Mouse (Mus musculus): ENCODE measurements around the gene Diaph2. TPM values are rescaled to one million over a fixed set of nuclear protein-coding genes. Genes with fewer than 3 reads are reported as not detected.
"Not testable (repeated sequence)": the region's sequence is repeated elsewhere in the genome, so short reads cannot be mapped to it uniquely, and the experiment has no call there.

The Diaph2 gene
- polyA plus RNA-seq, 3 experiments from 2014 or later: 5.1 to 6.6 (median 5.1) TPM

DNA sequence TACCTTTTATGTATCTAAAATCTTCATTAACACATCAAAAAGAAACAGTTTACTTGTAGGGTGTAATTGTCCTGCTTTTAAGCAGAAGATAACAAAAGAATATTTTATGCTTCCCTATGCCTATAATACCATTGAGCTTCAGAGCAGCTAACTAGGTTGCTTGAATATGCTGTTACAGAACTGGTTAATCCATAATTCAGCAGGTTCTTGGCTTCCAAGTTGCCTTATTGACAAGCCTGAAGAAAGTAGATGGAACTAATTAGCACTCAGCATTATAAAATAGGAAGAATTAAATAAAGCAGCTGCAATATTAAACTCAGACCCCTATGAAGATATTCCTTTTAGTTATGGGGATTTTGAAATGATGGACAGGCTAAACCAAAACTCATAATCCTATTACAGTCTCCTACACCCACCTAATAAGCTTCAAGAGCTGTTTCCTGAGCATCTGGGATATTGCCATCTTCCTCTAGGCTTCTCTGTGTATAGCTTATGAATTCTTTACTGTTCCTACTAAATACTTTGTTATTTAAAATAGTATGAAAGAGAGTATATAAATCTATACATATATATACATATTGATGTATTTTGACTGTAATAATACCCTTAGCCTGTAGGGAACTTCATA lies 601.4 kb downstream of the Diaph2 start:
- ATAC-seq: no peak

DNA sequence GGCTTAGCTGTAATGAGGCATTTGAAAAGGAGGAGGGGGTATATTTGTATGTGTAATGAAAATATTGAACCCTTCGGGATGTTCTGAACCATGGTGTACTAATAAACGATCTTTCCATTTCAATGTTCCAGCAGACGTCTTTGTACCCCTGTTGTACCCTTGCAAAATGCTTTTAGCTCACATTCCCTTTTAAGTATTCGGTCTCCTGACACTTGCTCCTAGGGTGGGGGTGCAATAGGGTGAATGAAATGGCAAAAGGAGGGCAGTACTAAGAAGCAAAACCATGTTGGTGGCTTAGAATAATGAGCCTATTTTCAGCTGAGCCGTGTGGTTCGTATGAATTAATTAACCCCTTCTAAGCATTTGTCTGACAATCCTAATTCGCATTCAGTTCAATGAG lies 601.9 kb downstream of the Diaph2 start:
- ATAC-seq: no peak

GRCm38 (mm10) chrX:130393508-130394145 lies 644.1 kb downstream of the Diaph2 start:
- no peak for ATAC-seq

DNA sequence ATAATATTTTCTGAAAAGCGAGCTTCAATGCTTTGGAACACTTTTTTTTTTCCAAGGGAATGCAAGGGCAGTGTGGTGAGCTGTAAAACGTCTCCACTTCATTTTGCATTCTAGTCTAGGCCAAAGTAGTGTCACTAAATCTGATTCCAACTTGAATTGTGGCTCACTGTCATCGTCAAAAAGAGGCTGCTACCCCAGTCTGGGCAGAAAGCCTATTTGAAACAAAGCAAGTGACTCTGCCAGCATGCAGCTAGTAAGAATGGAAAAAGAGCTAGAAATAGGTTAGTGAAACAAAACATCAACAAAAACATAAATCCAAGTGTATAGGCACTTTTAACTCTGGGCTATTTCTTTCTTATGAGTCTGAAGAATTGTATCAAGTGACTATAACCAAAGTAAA lies 653.7 kb downstream of the Diaph2 start:
- ATAC-seq: no peak

- not testable (repeated sequence) for ATAC-seq
Measured at GRCm38 (mm10) chrX:130407471-130407870, 657.9 kb downstream of the Diaph2 start.

DNA sequence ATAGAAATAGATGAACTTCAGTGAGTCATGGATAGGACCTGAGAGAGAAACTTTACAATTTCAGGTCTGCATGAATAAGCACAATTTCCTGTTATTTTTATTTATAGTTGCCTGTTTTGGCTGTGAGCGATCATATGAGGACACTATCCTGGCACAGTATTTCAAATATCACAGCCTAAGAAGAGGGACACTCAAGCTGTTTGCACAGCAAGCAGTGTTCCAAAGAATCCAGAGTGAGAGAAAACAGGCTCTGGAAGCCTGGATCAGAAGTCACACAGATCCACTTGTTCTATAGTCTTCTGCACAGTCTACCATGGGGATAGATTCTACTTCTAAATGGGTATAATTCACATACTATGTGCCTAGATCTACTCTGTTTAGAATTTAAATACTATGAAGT lies 659.4 kb downstream of the Diaph2 start:
- ATAC-seq: no peak

DNA sequence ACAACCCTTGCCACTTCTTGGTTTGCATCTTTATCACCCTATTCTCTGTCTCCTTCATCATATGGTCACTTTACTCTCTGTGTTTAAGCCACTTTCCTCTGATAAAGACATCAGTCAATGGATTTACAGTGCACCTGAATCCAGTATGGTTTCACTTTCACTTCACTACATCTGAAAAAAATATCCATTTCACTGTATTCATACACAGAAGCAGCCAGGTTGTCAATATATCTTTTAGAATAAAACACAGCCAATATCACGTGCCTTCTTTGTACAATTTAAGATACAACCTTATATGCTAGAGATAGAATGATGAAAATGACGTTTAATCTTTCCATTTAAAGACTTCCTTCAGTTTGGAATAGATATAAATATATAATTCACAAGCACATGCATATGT lies 673.6 kb downstream of the Diaph2 start:
- peak; percentile 84 for ATAC-seq

DNA sequence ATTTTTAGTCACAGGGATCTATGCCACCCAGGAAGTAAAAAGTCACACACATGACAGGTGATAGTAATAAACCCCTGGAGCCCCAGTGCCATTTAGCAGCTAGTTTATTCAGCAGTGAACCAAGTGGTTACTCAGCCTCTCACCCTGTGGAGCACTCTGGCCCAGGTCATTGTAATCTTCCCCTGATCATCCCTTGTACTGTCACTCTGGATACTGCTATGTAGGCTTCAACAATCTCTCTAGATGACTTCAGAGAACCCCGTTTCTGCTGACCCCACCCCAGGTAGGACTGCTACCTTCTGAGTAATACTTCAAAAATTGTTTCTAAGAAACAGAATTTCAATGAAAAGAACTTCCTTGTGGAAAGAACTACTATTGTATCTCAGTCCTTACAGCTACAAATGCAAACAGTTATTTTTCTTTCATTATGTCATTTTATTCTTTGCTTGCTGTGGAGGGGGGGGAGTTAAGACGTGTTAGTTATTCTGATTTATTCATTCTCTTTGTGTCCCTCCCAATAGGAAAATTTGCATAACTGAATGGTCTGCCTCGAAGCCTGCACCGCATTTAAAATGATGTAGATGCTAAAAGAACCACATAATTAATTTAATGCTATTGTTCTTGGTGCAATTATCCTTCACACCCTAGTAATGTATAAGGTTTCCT lies 702.4 kb downstream of the Diaph2 start:
- no peak for ATAC-seq

DNA sequence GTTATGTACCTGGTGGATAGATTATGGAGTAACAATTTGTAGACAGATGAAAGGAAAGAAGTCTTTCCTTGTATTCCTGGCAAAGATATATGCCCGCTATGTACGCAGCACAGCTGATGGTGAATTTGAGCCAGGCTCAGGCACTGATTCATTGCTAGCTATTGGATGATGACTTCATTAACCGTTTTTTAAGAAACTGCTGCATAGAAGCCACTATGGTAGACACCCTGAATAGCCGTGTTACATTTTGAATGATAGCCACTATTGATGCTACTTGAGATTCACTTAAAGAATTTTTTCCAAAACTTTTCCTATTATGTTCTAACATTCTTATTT lies 702.9 kb downstream of the Diaph2 start:
- ATAC-seq: no peak

DNA sequence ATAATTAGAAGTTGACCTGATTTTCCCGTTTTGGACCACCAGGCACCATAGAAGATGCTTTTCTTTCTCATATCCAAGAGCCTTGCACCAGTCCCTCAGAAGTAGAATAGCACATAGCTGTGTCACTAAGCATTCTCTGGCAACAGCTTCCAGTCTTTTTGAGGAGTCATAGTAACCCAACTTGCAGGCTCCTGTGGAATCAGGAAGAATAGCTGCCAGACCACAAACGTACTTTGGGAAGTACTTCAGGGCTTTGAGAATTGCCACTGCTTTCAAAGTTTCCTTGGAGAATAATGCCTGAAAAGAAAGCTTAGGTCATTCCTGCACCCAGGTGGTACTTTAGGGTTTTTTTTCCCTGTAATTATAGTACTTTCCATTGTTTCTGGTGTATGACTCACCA lies 723.6 kb downstream of the Diaph2 start:
- no peak for ATAC-seq

DNA sequence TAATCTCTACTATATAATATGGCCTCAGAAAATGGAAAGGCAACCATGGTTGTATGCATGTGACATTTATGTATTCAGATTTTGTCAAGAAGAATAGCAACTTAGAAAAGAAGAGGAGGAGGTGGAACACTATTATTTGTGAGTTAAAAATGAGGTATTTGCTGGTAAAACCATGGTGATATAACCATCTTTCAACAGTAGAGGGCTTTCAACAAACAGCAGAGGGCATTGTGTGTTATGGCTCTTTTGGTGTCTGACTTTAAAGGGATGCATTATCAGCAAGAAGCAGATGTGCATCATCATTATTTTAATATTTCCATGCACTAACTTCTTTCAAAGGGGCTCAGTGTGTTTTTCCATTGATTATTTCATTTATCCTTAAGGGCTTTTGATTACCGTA lies 731.3 kb downstream of the Diaph2 start:
- peak; percentile 46 for ATAC-seq

DNA sequence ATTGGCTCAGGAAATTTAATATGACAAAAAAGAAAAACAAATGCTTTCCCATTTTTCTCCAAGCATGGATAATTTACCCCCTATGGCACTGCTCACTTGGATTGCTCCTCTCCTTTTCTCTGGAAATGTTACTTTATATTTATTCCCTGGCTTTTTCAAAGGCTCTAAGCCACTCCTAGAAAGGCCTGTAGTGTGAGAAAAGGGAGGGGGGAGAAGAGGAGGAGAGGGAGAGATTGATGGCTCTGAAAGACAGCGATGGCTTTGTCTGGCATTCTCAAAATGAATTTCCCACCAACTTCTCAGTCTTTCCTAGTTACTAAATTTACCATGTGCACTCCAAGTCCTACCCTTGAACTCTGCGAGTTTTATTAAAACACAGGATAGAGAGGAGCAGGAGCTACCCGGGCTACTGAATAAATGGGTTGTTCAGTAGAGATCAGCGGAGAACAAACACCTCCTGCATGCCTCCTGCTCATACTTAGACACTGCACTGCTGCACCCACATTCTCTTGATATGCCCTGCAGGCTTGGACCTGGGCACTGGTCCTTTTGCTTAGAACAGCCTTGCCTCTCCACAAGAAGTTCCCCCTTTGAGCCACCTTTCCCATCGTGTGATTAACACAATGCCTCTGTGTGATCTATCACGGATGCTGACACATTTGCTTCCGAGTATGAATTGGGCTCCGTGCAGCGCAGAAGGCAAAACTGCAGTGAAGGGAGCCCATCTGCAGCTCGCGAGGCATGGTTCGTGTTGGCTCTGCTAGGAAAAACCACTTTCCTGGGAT lies 753.3 kb downstream of the Diaph2 start:
- ATAC-seq: no peak

DNA sequence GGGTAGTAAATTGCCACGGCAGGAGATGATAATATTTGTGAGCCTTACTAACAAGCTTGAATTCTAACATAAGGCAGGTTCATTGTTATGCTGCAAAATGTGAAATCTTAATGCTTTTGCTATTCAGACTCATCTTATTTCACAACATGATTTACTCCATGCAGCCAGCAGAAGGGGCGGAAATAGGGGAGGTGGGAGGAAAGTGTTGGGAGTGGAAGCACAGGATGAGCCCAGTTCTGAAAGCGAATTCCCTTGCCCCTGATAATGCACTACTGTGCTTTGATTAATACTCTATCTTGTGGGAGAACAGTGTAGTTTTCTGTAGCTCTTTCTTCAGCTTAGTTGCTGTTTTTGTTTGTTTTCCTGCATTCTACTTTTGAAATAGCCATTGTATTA lies 753.9 kb downstream of the Diaph2 start:
- no peak for ATAC-seq

DNA sequence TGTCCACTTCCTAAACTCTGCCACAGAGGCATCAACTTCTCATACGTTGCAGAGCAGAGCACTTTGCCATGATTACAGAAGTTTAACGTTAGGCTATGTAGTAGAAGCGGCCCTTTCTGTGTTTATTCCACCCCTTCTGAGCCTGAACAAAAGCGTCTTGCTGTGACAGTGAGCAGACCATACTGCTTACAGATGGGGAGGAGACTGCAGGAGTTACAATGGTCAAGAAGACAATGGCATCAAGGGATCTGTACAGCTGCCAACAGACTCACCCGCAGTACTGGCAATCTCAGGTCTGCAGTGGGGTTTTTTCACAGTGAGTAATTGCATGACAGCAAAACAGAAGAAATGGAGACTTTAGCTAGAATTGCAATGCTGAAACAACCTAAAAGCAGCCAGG lies 756.1 kb downstream of the Diaph2 start:
- ATAC-seq: no peak
